Mouse (Mus musculus) gastrocnemius, postnatal 36 days (tissue): Measurements from ENCODE around the gene Nupl1. TPM values are rescaled to one million over a fixed set of nuclear protein-coding genes. Genes with fewer than 3 reads are reported as not detected.

Source experiments
- DNase-seq, 2 experiments: peaks; one replicate each; pipeline ENCODE4 v3.0.0; 2022
- intact Hi-C: fragments of 180-260 bp; cut with DNase I; formaldehyde crosslinking; loops from one replicate; pipeline ENCODE4 v1.15.1; 2025
- long read RNA-seq, 2 experiments: library from polyadenylated mRNA; stranded (forward); transcript quantifications; one replicate each; pipeline ENCODE4 v2.0.0; 2021
- total RNA-seq, 2 experiments: library from RNA; stranded (reverse); gene quantifications; 2 replicates each; pipeline ENCODE4 v1.2.3; 2021

Nupl1 gene
- total RNA-seq: not detected
- long read RNA-seq, experiment 1, partial matches to known transcripts: 4 of 5 reads
- long read RNA-seq, experiment 1, other reads (novel, unspliced or antisense): 1 of 5 reads
- long read RNA-seq, experiment 2, partial matches to known transcripts: 2 of 2 reads
- long read RNA-seq, experiment 2, other reads (novel, unspliced or antisense): 0 of 2 reads

DNA sequence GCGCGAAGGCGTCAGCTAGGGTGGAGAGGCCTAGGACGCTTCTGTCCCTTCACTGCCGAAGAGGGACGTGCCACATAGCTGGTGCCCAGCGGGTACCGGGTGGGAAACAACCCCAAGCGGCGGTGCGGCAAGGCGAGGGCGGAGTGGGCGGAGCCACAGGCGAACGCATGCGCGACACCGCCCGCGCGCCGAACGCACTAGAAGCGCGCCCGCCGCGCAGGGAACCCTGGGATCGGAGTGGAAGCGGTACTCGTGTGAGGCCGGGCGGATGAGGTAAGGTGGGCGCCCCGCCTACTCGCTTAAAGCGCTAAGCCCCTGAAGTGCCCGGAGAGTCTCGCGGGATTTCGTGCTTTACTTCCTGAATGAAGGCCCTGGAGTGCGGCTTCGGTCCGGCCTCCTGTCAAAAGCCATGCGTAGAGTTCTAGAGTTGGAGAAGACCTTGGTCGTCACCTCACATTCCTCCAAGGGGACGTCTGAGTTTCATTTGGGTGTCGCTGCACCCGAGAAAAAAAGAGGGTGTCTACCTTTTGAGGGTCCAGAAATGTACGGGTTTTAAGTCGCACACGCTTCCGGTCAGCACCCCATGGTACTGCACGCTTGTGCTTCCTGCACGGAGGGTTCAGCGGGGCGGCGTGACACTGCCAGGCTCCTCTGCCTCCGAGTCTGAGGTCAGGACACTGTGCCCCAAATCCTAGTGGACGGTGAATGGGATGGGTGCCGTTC lies at the start of gene Nupl1, which contains the start of gene Gm49336:
Nupl1 (minus strand) TSS at position 151 of the 723 bp plus-strand sequence.
Gm49336 (minus strand) TSS at position 227 of the 723 bp plus-strand sequence.
- DNase-seq: peak; percentile 94 to 97
- intact Hi-C loops: no loop called here

DNA sequence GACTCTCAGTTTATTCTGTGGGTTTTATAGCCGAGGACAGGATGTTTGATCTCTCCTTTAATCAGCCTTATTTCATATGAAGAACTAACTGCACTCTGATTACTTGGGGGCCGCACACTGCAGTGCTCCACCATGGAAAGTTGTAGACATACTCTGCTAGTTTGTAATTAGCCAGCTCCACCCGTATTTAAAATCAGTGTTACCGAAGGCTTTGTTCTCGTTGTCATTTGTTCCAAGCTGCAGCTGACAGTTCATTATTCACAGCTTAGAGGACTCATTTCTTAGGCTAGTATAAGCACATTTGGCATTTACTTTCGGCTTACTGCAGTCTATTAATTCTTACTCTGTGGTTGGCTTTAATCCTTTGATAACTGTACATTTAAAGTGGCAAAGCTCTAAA lies 49.8 kb upstream of the Nupl1 start:
- no peak for DNase-seq
- intact Hi-C loops: no loop called here

DNA sequence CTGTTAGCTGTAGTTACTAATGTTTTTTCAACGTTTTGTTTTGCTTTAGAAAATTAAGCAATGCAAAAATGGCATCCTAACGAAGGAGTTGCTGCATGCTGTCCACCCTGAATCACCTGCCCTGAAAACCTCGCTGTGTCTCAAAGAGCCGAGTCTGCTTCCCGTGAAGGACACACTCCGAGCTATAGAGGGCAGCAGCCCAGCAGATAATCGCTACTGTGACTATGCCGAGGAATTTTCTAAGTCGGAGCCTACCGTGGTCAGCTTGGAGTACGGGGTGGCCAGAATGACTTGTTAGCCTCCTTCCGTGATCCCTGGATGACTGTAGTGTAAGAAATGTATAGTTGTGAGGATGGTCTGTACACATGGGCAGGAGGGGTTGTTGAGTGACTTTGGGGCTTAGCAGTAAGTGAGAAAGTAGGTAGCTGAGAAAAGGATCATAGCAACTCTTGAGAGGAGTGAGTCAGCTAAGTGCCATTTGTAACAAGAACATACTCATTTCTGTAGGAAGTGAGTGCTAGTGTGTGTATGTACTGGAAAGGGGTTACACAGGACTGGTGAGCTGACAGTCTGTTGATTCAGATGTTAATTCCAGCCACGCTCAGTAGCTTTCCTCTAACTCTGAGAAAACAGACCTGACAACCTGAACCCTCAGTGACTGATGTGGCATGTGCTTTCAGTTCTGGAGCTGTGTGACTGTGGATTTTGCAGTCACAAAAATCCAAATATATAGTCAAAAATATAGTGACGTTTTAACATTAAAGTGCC lies 49.2 kb upstream of the Nupl1 start:
- intact Hi-C loops: no loop called here
- no peak for DNase-seq

DNA sequence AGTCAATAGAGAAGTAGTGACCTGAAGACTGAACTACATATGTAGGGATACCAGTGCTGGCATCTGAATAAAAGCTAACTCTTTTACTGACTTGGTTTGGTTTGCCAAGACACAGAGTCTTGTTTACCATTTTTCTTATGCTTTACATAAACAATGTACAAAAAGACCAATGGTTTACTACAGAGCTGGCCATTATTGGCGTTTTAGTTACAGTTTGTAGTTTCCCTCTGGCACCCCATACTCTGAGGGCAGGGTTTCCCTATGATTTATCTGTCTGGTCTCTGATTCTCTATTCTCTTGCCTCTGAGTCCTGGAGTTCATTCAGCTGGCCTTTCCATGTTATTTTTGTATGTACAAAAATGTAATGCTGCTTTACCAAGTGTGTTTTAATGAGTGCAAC lies 44.3 kb upstream of the Nupl1 start:
- DNase-seq: no peak
- intact Hi-C loops: no loop called here

DNA sequence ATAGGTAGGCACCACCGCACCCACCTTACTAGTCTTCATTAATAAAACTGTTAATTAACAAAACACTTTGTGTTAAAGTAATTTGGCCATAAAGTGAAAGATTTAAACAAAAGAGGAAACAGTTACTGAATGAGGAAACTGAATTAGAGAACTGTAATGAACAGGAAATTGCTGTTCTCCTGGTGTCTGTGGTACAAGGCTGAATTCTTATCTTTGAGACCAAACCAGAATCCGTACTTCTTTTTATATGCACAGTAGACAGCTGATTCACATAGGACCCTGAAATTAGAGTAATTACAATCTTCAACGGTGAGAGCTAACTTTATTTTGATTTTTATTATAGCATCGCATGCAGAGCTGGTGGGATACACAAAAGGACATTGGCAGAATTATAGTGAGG lies 39.1 kb upstream of the Nupl1 start:
- intact Hi-C loops: no loop called here
- no peak for DNase-seq

DNA sequence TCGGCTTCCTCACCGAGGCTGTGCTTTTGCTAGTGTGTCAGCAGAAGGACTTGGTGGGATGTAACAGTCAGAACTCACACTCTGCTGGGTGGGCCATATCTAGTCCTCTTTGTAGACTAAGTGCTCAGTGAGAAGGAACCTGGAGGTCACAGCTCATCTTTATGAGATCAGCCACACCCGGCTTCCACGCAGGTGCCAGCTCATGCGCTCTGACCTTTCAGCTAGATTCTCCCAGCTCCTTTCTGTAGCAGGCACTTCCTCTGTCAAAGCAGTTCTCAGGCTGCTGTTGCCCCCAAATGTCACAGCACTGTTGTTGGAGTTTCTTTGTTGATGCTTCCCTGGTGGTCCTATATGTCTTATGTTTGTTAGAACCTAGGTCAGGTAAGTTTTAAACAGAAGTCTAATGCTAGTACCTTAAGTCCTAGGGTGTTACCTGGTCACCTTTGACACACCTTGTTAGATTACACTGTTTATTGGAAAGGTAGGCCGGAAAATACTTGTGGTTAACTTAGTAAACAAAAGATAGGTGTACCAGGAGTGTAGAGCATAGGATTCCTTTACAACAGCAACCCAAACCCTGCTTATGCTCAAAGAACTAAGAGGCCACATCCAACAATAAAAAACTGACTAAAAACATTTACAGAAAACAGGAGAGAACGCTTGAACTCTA lies 35.1 kb upstream of the Nupl1 start:
- DNase-seq: no peak
- intact Hi-C loops: no loop called here

DNA sequence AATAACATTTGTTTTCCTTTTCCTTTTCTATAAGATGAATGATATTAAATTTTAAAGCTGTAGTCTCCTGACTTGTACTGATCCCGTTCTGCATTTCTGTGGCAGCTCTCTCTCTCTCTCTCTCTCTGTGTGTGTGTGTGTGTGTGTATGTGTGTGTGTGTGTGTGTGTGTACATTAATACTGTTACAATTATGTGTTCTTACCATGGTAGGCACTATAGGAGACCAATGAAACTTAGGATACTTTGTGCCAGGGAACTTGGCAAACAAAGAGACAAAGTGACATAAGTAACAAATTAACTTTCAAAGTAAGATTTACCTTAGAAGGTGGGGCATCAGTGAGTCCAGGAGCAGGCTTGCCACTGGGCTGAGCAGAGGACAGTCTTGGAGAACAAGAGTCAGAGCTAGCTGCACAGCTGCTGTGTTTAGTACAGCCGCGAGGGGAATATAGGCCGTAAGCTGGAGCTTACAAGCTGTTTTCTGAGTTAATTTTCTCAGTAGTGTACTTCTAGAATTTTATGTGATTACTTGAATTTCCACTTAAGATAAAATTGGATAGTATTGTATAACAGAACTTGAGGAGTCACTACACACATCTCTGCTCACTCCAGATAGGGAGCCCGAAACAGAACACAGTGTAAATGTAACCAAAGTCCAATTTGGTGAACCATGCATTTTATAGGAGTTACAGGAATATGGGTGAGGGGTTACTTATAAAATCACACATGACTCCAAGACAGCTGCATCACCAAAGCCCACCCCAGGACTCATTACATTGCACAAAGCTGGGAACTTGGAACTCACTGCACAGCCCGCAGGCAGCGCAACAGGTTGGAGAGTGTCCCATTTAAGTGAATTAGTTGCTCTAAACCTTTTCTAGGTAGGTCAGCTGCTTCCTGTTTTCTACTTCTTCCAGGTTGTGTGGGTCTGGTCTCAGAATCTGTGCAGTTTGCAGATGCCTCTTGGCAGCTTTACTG lies 24.4 kb upstream of the Nupl1 start:
- DNase-seq: no peak
- intact Hi-C loops: no loop called here

DNA sequence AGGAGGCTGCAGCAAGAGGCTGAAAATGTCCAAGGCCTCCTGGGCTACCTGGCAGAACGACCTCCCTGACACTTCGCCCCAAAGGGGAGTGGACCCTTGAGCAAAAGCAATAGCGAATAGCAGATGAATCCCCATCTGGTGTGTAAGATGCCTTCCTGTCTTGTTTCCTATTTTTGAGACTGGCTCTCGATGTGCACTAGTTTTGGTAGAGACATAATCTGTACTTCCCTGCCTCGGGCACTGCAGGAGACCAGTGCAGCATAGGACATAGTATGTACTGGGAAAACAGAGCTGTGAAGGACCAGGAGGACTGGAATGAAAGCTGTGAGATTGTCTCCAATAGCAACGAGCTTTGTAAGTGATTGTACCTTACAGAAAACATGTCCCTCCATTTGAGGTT lies 22.1 kb upstream of the Nupl1 start:
- no peak for DNase-seq
- intact Hi-C loops: no loop called here

DNA sequence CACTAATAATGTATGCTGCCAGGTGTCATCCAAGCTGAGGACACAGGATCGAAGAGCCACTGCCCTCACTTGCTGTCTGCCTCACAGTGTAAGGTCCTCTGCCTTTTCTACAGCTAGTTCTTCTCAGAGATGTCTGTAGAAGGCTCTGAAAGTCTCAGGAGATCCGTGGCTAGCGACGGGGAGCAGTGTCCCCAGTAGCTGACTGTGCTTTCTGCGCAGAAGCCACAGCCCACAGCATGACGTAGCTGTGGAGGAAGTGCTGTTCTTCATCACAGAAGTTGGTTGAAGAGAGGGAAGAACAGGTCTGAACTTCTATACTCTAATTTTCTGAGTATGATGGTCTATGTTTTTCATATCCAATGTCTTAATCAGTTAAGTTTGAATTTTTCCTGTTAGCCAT lies 18.1 kb upstream of the Nupl1 start:
- intact Hi-C loops: no loop called here
- DNase-seq: no peak

DNA sequence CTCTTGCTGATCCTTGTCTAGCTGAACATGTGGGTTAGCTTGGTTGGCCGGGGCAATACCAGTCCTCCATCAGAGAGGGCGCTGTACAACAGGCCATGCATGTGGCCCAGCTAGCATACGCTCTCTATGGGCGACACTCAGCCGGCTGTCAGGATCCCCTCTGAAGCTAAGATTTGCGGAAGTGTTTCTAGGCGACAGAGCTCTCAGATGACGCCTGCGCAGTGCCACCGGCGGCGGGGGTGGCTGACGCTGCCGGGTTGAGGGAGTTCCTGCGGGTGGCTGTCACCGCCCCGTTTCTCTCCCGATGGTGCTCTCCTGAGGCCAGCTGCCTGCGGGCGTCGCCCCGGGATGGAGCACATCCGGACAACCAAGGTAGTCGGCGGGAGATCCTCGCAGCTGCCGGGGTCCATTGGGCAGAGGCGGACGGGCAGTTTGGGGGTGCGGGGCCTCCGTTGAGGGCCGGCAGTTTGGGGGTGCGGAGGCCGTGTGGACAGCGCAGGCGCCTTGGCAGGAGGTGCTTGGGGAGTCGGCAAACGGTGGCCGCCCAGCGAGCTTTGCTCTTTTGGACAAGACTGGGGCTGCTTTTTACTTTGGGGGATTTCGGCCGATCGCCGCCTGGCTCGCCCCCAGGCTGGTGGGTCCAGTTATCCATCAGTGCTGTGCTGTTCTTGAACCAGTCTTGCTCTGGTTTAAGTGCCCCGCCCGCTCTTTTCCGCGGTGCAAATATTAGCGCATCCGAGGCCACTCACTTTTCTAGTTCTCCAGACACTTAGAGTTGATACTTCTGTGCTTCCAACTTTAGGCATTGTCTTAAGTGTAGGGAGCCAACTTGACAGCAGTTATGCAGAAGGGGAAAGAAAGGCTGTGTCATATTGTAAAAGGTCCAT lies 14.0 kb upstream of the Nupl1 start, which contains the start of gene Mtmr6:
Mtmr6 (plus strand) TSS at position 239 of the 887 bp plus-strand sequence.
- intact Hi-C loops: no loop called here
- DNase-seq: peak; percentile 87 to 92

DNA sequence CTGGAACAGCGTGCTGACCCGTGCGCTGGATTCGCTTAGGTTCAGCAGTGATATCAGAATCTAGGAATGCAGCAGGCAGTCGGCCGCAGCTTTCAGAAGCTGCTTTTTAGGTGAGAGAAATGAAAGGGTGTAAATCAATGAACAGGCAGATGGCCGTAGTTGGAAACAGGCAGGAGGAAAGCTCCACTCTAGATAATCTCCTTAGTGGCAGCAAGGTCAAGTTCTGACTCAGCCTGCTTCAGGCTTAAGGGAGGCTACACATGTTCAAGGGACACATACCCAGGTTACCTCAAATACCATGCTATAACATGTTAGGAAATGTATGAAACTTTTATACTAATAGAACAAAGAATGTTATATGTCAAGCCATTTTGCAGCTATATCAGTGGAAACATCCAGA lies 11.1 kb upstream of the Nupl1 start:
- intact Hi-C loops: no loop called here
- DNase-seq: no peak

DNA sequence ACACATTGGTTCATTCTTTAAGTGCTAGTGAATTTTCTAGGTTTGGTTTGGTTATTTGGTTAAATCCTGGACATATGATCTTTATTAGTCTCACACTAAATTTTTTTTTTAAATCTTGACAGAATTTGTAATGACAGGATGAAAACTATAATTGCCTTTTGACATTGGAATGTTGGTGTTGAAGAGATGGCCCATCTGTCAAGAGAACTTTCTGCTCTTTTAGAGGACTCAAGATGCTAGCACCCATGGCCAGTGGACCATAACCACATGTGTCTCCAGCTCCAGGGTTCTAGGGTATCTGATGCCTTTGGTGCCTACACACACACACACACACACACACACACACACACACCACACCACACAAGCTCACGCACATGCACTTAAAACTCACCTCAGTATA lies 6.6 kb upstream of the Nupl1 start:
- intact Hi-C loops: no loop called here
- DNase-seq: no peak

DNA sequence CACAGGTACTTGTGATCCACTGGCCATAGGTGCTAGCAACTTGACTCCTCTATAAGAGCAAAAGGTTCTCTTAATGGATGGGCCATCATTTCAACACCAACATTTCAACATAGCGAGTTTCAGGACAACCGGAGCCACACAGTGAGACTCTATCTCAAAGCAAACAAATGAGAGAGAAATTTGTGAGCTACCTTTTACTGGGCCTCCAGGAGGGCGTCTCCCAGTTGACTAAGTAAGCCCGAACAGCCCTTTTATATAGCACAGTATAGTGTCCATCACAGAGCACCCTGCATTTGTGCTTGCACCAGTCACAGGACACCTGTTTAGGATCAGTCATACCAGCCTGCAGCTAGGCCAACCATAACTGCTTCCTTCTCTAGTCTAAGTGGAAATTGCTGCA lies 5.9 kb upstream of the Nupl1 start:
- no peak for DNase-seq
- intact Hi-C loops: no loop called here

DNA sequence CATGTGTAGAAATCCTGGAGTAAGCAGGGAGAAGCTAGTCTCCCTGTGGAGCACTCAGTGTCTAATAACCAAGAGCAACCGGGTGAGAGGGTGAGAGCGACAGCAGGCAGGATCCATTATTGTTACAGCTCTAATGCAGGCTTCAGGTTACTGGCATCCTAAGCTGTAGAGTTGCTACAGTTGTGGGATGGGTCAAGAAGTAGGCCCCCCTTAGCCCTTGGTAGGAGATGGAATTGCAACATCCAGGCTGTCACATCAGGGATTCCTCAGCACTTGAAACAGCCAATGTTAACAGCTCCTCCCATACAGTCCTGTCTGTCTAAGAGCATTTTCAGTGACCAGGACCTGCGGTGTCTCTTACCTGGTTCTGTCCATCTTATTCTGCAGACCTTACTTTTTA lies 5.1 kb upstream of the Nupl1 start:
- no peak for DNase-seq
- intact Hi-C loops: no loop called here

DNA sequence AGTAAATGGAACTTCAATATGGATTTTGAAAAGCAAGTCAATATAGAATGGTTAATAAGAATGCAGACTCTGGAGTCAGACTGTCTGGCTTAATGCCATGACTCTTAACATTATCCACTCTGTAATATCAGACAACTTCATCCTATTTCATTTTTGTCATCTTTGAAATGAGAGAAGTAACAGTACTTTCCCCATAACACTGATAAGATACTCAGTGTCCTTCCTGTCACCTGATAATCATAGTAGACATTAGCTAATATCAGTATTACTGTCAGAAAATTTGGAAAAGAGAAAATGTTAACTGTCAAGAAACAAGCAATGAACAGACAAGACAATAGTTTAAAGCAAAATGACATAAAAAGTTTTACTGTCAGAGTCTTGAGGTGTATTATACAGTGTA lies 3.5 kb upstream of the Nupl1 start:
- DNase-seq: no peak
- intact Hi-C loops: no loop called here

DNA sequence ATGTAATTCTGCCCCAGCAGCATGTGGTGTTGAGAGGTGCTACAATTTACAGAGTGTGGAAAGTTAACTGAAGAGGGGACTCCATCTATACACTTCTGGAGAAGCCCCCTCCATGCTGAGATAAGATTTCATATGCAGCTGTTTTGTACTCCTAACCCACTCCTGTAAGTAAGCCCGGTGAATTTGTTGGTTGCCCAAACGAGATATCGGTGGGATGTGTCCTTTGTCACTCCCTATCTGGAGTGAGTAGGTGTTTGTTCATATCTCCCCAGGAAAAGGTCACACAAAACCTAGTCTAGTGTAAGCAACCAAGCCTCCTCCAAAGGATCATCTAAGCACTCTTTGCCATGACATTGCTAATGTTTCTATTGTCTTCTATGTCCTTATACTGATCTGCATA lies 2.2 kb upstream of the Nupl1 start:
- intact Hi-C loops: no loop called here
- DNase-seq: no peak

DNA sequence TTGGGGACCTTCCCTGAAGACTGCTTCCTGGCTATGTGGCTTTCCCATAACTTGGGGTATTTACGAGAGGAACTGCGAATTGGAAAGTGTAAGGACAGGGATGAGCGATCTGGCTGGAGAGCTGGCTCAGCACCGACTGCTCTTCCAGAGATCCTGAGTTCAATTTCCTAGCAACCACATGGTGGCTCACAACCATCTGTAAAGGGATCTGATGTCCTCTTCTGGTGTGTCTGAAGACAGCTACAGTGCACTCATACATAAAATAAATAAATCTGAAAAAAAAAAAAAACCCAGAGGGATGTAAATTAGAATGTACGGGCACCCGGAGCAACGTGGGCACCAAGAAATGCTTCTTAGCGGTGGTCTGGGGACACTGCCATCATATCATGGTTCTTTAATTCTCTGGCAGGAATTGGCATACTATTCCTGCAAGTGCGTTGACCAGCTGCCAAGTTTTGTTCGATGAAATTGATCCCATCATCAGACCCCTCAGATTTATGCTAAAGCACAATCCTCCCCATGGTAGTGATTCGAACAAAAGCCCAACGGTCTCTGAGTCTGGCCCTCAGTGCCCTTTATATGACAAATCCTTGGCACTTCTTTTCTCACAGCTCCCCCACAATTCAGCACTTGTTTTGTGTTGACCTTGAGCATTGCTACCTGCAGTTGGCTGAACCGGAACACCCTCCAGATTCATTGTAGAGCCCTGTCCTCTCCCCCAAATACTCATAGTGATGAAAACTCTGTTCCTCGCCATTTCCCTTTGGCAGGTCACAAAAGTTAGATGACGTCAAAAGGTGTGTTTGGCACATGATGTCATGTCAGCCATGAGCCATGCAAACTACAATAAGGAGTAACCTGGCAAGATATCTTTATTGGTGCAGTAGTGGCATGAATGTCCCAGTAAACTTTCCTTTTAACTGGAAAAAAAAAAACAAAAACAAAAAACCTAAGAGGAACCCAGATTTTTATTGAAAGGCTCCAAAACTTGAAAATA lies 1.1 kb upstream of the Nupl1 start:
- no peak for DNase-seq
- intact Hi-C loops: no loop called here

DNA sequence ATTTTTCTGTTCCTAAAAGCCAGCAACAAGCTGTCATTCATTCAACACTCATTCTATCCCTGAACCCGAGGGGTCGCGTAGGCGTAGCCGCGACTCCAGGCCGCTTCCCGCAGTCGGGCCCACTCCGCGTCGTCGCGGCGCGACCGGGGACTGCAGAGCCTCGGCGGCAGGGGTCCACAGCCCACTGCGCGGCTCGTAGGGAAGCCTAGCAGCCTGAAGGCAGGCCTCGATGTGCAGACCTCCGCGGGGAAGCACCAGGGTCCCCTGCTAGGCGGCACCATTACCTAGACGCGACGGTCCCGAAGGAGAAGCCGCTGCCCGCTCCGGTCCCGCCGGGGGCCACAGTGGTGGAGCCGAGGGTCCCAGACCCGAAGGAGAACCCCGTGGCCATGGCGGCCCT lies 352 bp downstream of the Nupl1 start:
- intact Hi-C loops: no loop called here
- DNase-seq: no peak
